Mouse (Mus musculus) CH12.LX (cell line): ENCODE data around the gene Pygm. TPM values are rescaled to one million over a fixed set of nuclear protein-coding genes. Genes with fewer than 3 reads are reported as not detected.

Experiments
- DNase-seq: peaks from one replicate; pipeline ENCODE4 v3.0.0-alpha.2; 2013; ENCODE audit errors: extremely low read depth
- H3K27ac ChIP-seq: 2 replicates; pipeline ENCODE4 v1.5.1; 2012; ENCODE audit warnings: low read depth, mild to moderate bottlenecking, control low read depth, moderate library complexity; ENCODE audit not compliant: insufficient read depth
- H3K27me3 ChIP-seq: replicated peaks from 2 replicates; pipeline ENCODE3; 2012; ENCODE audit warnings: inconsistent platforms
- H3K36me3 ChIP-seq, 2 experiments: replicated peaks in 1 of 2; 2 replicates each; pipeline versions ENCODE3 to v1.6.1; 2012; ENCODE audit warnings: inconsistent platforms in 1 of 2, low read length in 1 of 2, mild to moderate bottlenecking in 1 of 2, mixed read lengths in 1 of 2, moderate library complexity in 1 of 2; ENCODE audit not compliant: control insufficient read depth in 1 of 2, insufficient read depth in 1 of 2
- H3K4me1 ChIP-seq, 2 experiments: 2 replicates each; pipeline ENCODE4 v1.6.1; 2012; ENCODE audit warnings: inconsistent platforms in 1 of 2, moderate library complexity in 1 of 2; ENCODE audit not compliant: insufficient read depth in 2 of 2, control insufficient read depth in 1 of 2
- H3K4me2 ChIP-seq: 2 replicates; pipeline ENCODE4 v1.6.1; 2012; ENCODE audit warnings: low read depth, mild to moderate bottlenecking, control low read depth; ENCODE audit not compliant: poor library complexity, insufficient read depth, severe bottlenecking
- H3K4me3 ChIP-seq, 3 experiments: fragments of 150-350 bp in 1 of 3; sonication (generic) in 1 of 3; replicated peaks in 1 of 3; 2 replicates each; pipeline versions ENCODE3 to v1.5.1; 2011 to 2012; ENCODE audit warnings: low read depth in 2 of 3, low read length in 2 of 3, mild to moderate bottlenecking in 2 of 3, moderate library complexity in 2 of 3, control low read depth in 1 of 3, improper control_type of control experiment in 1 of 3, inconsistent platforms in 1 of 3, mixed read lengths in 1 of 3; ENCODE audit not compliant: poor library complexity in 1 of 3
- H3K79me2 ChIP-seq: replicated peaks from 2 replicates; pipeline ENCODE4 v1.6.1; 2012; ENCODE audit warnings: mild to moderate bottlenecking, moderate library complexity; ENCODE audit not compliant: control insufficient read depth, poor library complexity, insufficient read depth, severe bottlenecking; ENCODE audit errors: extremely low read depth
- H3K9ac ChIP-seq: 2 replicates; pipeline ENCODE4 v1.6.1; 2012; ENCODE audit warnings: low read depth, mild to moderate bottlenecking, control low read depth, moderate library complexity; ENCODE audit not compliant: insufficient read depth
- H3K9me3 ChIP-seq: replicated peaks from 2 replicates; pipeline ENCODE3; 2012; ENCODE audit warnings: low read length, inconsistent platforms, mixed read lengths
- CHD1 ChIP-seq: IDR thresholded peaks from 2 replicates; pipeline ENCODE4 v1.6.1; 2012; ENCODE audit warnings: low read depth, low read length, improper control_type of control experiment, inconsistent platforms
- CHD2 ChIP-seq: IDR thresholded peaks from 2 replicates; pipeline ENCODE4 v1.6.1; 2011; ENCODE audit warnings: low read length, improper control_type of control experiment
- EP300 ChIP-seq: IDR thresholded peaks from 2 replicates; pipeline ENCODE4 v1.6.1; 2011; ENCODE audit warnings: low read length, improper control_type of control experiment
- JUND ChIP-seq: conservative IDR thresholded peaks from 2 replicates; pipeline ENCODE4 v1.6.1; 2011; ENCODE audit warnings: low read depth, low read length, improper control_type of control experiment
- KAT2A ChIP-seq: IDR thresholded peaks from 2 replicates; pipeline ENCODE4 v1.6.1; 2012; ENCODE audit warnings: low read length, improper control_type of control experiment, inconsistent platforms; ENCODE audit not compliant: insufficient replicate concordance
- MAX ChIP-seq: IDR thresholded peaks from 2 replicates; pipeline ENCODE4 v1.6.1; 2011; ENCODE audit warnings: low read length, improper control_type of control experiment
- MAZ ChIP-seq: IDR thresholded peaks from 2 replicates; pipeline ENCODE4 v1.6.1; 2012; ENCODE audit warnings: low read depth, mild to moderate bottlenecking, inconsistent platforms, low read length, improper control_type of control experiment, moderate library complexity
- MEF2A ChIP-seq: IDR thresholded peaks from 2 replicates; pipeline ENCODE4 v1.6.1; 2014; ENCODE audit warnings: low read depth, mild to moderate bottlenecking, inconsistent platforms, low read length, improper control_type of control experiment, borderline replicate concordance
- MYC ChIP-seq: IDR thresholded peaks from 2 replicates; pipeline ENCODE4 v1.6.1; 2011; ENCODE audit warnings: low read depth, mild to moderate bottlenecking, improper control_type of control experiment, low read length
- PAX5 ChIP-seq: IDR thresholded peaks from 2 replicates; pipeline ENCODE4 v1.6.1; 2012; ENCODE audit warnings: low read length, inconsistent platforms, mixed read lengths
- POLR2A ChIP-seq: IDR thresholded peaks from 2 replicates; pipeline ENCODE4 v1.6.1; 2011; ENCODE audit warnings: low read depth, mild to moderate bottlenecking, improper control_type of control experiment, low read length
- RCOR1 ChIP-seq: conservative IDR thresholded peaks from 2 replicates; pipeline ENCODE4 v1.6.1; 2012; ENCODE audit warnings: low read depth, mild to moderate bottlenecking, inconsistent platforms, low read length, improper control_type of control experiment
- TBP ChIP-seq: conservative IDR thresholded peaks from 2 replicates; pipeline ENCODE4 v1.6.1; 2011; ENCODE audit warnings: low read depth, low read length, improper control_type of control experiment
- TCF12 ChIP-seq: IDR thresholded peaks from 2 replicates; pipeline ENCODE4 v1.6.1; 2014; ENCODE audit warnings: low read depth, mild to moderate bottlenecking, inconsistent platforms, low read length, improper control_type of control experiment
- USF2 ChIP-seq: conservative IDR thresholded peaks from 2 replicates; pipeline ENCODE4 v1.6.1; 2011; ENCODE audit warnings: low read depth, low read length, improper control_type of control experiment
- ZC3H11A ChIP-seq: IDR thresholded peaks from 2 replicates; pipeline ENCODE4 v1.6.1; 2012; ENCODE audit warnings: low read depth, mild to moderate bottlenecking, inconsistent platforms, low read length, improper control_type of control experiment
- ZKSCAN1 ChIP-seq: IDR thresholded peaks from 2 replicates; pipeline ENCODE4 v1.6.1; 2012; ENCODE audit warnings: low read depth, inconsistent platforms, low read length, improper control_type of control experiment, borderline replicate concordance
- ZMIZ1 ChIP-seq: IDR thresholded peaks from 2 replicates; pipeline ENCODE4 v1.6.1; 2012; ENCODE audit warnings: low read depth, mild to moderate bottlenecking, inconsistent platforms, low read length, improper control_type of control experiment
- dilution Hi-C: fragments of 300-500 bp; cut with MboI; formaldehyde crosslinking; loops from 2 replicates; pipeline ENCODE4 v1.14.3; 2020; ENCODE audit warnings: low sequenced_read_pairs; ENCODE audit not compliant: extremely low pct_unique_long_range_greater_than_20kb, extremely low pct_ligation_motif_present
- in situ Hi-C: fragments of 300-500 bp; cut with MboI; formaldehyde crosslinking; loops from 3 replicates; pipeline ENCODE4 v1.14.3; 2019; ENCODE audit warnings: low sequenced_read_pairs, low pct_ligation_motif_present, low pct_unique_long_range_greater_than_20kb, mixed read lengths
- polyA plus RNA-seq: library from polyadenylated mRNA; unstranded; fragments of >175 nt; gene quantifications from 2 replicates; pipeline ENCODE4 v1.2.1, GENCODE M21; 2012; ENCODE audit warnings: low read depth; ENCODE audit not compliant: insufficient read length
- total RNA-seq, 2 experiments: library from RNA; depleted of rRNA; stranded (reverse); fragments of 300-350 nt in 1 of 2; fragments of >200 nt in 1 of 2; gene quantifications; 2 replicates each; pipeline ENCODE4 v1.2.3; 2012 to 2014

The Pygm gene
- total and polyA plus RNA-seq, 3 experiments: 0.32 to 2.0 (median 0.47) TPM

DNA sequence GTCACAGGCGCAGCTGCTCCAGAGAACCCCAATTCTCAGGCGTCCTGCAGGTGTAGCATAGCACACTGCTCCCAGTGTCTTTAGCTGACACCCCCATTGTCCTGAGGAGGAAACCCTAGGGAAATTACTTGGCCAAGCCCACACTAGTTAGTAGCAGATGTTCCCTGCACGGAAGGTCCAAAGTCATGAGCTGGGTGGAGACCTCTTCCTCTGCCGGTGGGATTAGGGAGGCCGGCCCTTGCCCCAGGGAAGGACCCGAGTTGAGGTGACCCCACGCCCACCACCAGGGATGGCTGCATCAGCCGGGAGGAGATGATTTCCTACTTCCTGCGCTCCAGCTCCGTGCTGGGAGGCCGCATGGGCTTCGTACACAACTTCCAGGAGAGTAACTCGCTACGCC lies 28.6 kb downstream of the Pygm start:
- Histone ChIP-seq H3K4me3 (no peak overlapping the region), H3K9ac (no peak overlapping the region), H3K4me2 (no peak overlapping the region), H3K79me2 (no peaks in the 10 kb centered on the region), H3K4me1 (peaks cover 4 to 41% of the 10 kb centered on the region in 2 experiments; a peak in 3 of 4 replicates), H3K9me3 (no peaks in the 10 kb centered on the region), H3K27ac (no peak overlapping the region), H3K36me3 (peaks cover 0 to 15% of the 10 kb centered on the region in 2 experiments), H3K27me3 (no peaks in the 10 kb centered on the region)
- TF ChIP-seq CHD2 (no peak), PAX5 (no peak)
- dilution Hi-C loops: no loop called here
- DNase-seq: no peak
- in situ Hi-C loops: no loop called here

GRCm38 (mm10) chr19:6415454-6415853 lies 31.3 kb downstream of the Pygm start:
- no peak for TF ChIP-seq JUND
- TF ChIP-seq ZMIZ1: no peak
- no peak for TF ChIP-seq MYC
- no peak for TF ChIP-seq POLR2A
- TF ChIP-seq ZKSCAN1: no peak
- TF ChIP-seq MAZ: no peak
- no peak for TF ChIP-seq ZC3H11A
- no peak for TF ChIP-seq MEF2A
- no peak for TF ChIP-seq PAX5
- no peak for TF ChIP-seq TBP
- TF ChIP-seq USF2: no peak
- no peak for TF ChIP-seq TCF12
- peaks cover 16% of the 10 kb centered on the region for H3K27me3 ChIP-seq
- H3K4me2 ChIP-seq: no peak overlapping the region
- no peaks in the 10 kb centered on the region for H3K79me2 ChIP-seq
- H3K36me3 ChIP-seq: peaks cover 0 to 9% of the 10 kb centered on the region in 2 experiments
- H3K9me3 ChIP-seq: no peaks in the 10 kb centered on the region
- dilution Hi-C loops (no loop called here), in situ Hi-C loops (no loop called here)
- DNase-seq: no peak
- H3K4me1 ChIP-seq: peaks cover 4 to 18% of the 10 kb centered on the region in 2 experiments; a peak in 3 of 4 replicates
- H3K27ac ChIP-seq: no peak overlapping the region
- no peak overlapping the region for H3K4me3 ChIP-seq
- H3K9ac ChIP-seq: no peak overlapping the region

DNA sequence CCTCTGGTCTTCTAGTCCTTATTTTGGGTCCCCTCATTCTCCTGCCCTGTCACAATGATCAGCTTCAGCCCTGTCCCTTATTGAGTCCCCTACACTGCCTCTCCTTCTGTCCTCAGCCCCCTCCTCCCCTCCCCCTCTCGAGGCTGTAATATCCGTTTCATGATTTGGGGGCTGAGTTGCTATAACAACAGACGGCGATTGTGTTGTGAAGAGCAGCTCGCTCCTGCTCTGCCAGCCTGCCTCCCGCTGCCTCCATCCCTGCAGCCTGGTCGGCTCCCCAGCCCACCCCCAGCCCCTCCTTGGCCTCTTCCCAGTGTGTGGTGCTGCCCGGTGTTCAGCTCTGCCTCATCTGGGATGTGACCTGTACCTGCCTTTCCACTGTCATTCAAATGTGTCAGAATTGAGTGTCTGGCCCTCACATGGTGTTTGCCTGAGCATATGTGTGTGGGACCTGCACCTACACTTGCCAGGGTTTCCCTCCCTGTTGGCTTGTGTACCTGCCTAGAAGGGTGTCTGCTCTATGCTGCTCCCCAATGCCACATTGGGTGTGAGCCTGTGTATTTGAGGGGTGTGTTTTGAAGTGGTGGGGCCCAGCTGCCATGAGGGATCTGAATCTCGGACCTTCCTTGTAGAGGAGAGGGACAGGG lies 32.0 kb downstream of the Pygm start:
- no peak overlapping the region for H3K9ac ChIP-seq
- H3K4me1 ChIP-seq: peaks cover 4 to 17% of the 10 kb centered on the region in 2 experiments; a peak in 3 of 4 replicates
- no peak overlapping the region for H3K4me2 ChIP-seq
- peaks cover 0 to 9% of the 10 kb centered on the region in 2 experiments for H3K36me3 ChIP-seq
- H3K27ac ChIP-seq: no peak overlapping the region
- in situ Hi-C loops: no loop called here
- H3K79me2 ChIP-seq: no peaks in the 10 kb centered on the region
- H3K4me3 ChIP-seq: no peak overlapping the region
- H3K9me3 ChIP-seq: no peaks in the 10 kb centered on the region
- TF ChIP-seq MEF2A: no peak
- TF ChIP-seq RCOR1: no peak
- no peak for TF ChIP-seq ZMIZ1
- TF ChIP-seq CHD1: no peak
- no peak for TF ChIP-seq EP300
- TF ChIP-seq ZKSCAN1: no peak
- TF ChIP-seq MAX: no peak
- TF ChIP-seq TBP: no peak
- TF ChIP-seq KAT2A: no peak
- TF ChIP-seq MYC: no peak
- H3K27me3 ChIP-seq: peaks cover 24% of the 10 kb centered on the region
- no peak for DNase-seq
- dilution Hi-C loops: no loop called here
